Mouse (Mus musculus): ENCODE results near the gene Sh3yl1. TPM values are rescaled to one million over a fixed set of nuclear protein-coding genes. Genes with fewer than 3 reads are reported as not detected.

Sh3yl1 gene
- polyA plus RNA-seq (2015; fragmentation: Nextera tagmentation; extraction: Ambion mirVana), result 13.3 and 14.7 TPM in 2 replicates

GRCm38 (mm10) chr12:30911261-30912047 lies at the start of gene Sh3yl1, which contains the start of gene Acp1:
Gene Sh3yl1 (plus strand): TSS chr12:30911668.
Gene Acp1 (minus strand): TSS chr12:30911589.
- no peaks in the 10 kb centered on the region for H3K9me3 ChIP-seq

GRCm38 (mm10) chr12:30864347-30864746 lies 47.1 kb upstream of the Sh3yl1 start:
- peak; percentile 64; the same call in 1 of the 2 replicates for ATAC-seq (ENCODE audit: borderline replicate concordance, extremely low read depth, low FRiP score, low TSS enrichment)
- Histone ChIP-seq H3K4me1 (peaks cover 10% of the 10 kb centered on the region), H3K9ac (no peak overlapping the region), H3K27ac (no peak overlapping the region), H3K4me3 (no peak overlapping the region), H3K9me3 (no peaks in the 10 kb centered on the region), H3K27me3 (no peaks in the 10 kb centered on the region), H3K4me2 (no peak overlapping the region), H3K36me3 (no peaks in the 10 kb centered on the region)
- 45% methylated on average over 2 of the region's 2 CpGs for WGBS

More at GRCm38 (mm10) chr12:30911261-30912047, at the start of gene Sh3yl1, which contains the start of gene Acp1:
- Histone ChIP-seq H3K4me2 (peak within 1 kb of the TSS; percentile 74), H3K27ac (peak within 1 kb of the TSS; percentile 37; the same call in 1 of the 2 replicates), H3K36me3 (no peaks in the 10 kb centered on the region), H3K4me1 (peaks cover 15% of the 10 kb centered on the region), H3K9ac (peak within 1 kb of the TSS; percentile 80), H3K27me3 (no peaks in the 10 kb centered on the region), H3K4me3 (peak within 1 kb of the TSS; percentile 73)
- ATAC-seq (ENCODE audit: borderline replicate concordance, extremely low read depth, low FRiP score, low TSS enrichment), result peak; percentile 99
- under 1% methylated on average over 52 of the region's 52 CpGs for WGBS

GRCm38 (mm10) chr12:30865781-30866180 lies 45.7 kb upstream of the Sh3yl1 start:
- H3K27me3 ChIP-seq, result no peaks in the 10 kb centered on the region
- WGBS, result 56% methylated on average over 4 of the region's 4 CpGs
- no peak overlapping the region for H3K4me3 ChIP-seq
- H3K36me3 ChIP-seq, result no peaks in the 10 kb centered on the region
- no peak overlapping the region for H3K4me2 ChIP-seq
- no peak overlapping the region for H3K27ac ChIP-seq
- no peak for ATAC-seq (ENCODE audit: borderline replicate concordance, extremely low read depth, low FRiP score, low TSS enrichment)
- H3K9me3 ChIP-seq, result no peaks in the 10 kb centered on the region
- H3K4me1 ChIP-seq, result peaks cover 10% of the 10 kb centered on the region
- no peak overlapping the region for H3K9ac ChIP-seq

GRCm38 (mm10) chr12:30879447-30879846 lies 32.0 kb upstream of the Sh3yl1 start:
- Histone ChIP-seq H3K27me3 (peaks cover 29% of the 10 kb centered on the region), H3K4me1 (peaks cover 11% of the 10 kb centered on the region), H3K27ac (no peak overlapping the region), H3K4me2 (no peak overlapping the region), H3K9ac (no peak overlapping the region), H3K4me3 (no peak overlapping the region), H3K9me3 (no peaks in the 10 kb centered on the region), H3K36me3 (no peaks in the 10 kb centered on the region)
- 59% methylated on average over 6 of the region's 6 CpGs for WGBS
- ATAC-seq (ENCODE audit: borderline replicate concordance, extremely low read depth, low FRiP score, low TSS enrichment), result no peak

- no peaks in the 10 kb centered on the region for H3K36me3 ChIP-seq
- peak overlapping the region; percentile 48 for H3K4me3 ChIP-seq
- 25% methylated on average over 4 of the region's 4 CpGs for WGBS
- peak overlapping the region; percentile 96 for H3K4me2 ChIP-seq
- no peak for ATAC-seq (ENCODE audit: borderline replicate concordance, extremely low read depth, low FRiP score, low TSS enrichment)
- H3K9ac ChIP-seq, result no peak overlapping the region
- no peaks in the 10 kb centered on the region for H3K9me3 ChIP-seq
- no peak overlapping the region for H3K27ac ChIP-seq
- peaks cover 15% of the 10 kb centered on the region for H3K4me1 ChIP-seq
- peaks cover 59% of the 10 kb centered on the region for H3K27me3 ChIP-seq
These were observed 27.9 kb upstream of the Sh3yl1 start for GRCm38 (mm10) chr12:30883592-30883985.

GRCm38 (mm10) chr12:30883986-30884621 lies 27.4 kb upstream of the Sh3yl1 start, which contains the start of gene Alkal2:
Gene Alkal2 (plus strand): TSS chr12:30884322.
- Histone ChIP-seq H3K36me3 (no peaks in the 10 kb centered on the region), H3K4me3 (peak within 1 kb of the TSS; percentile 48), H3K9me3 (no peaks in the 10 kb centered on the region), H3K9ac (peak within 1 kb of the TSS; percentile 38), H3K4me1 (peaks cover 15% of the 10 kb centered on the region), H3K4me2 (peak within 1 kb of the TSS; percentile 96), H3K27me3 (peaks cover 59% of the 10 kb centered on the region), H3K27ac (no peak within 1 kb of the TSS)
- ATAC-seq (ENCODE audit: borderline replicate concordance, extremely low read depth, low FRiP score, low TSS enrichment), result peak; percentile 72; the same call in 1 of the 2 replicates
- under 1% methylated on average over 58 of the region's 58 CpGs for WGBS

- peak overlapping the region; percentile 96 for H3K4me2 ChIP-seq
- H3K27me3 ChIP-seq, result peaks cover 59% of the 10 kb centered on the region
- 8% methylated on average over 39 of the region's 39 CpGs for WGBS
- no peaks in the 10 kb centered on the region for H3K36me3 ChIP-seq
- H3K4me1 ChIP-seq, result peaks cover 15% of the 10 kb centered on the region
- 0 out of 2 replicates have a peak, but pooled peaks have one; percentile 23 for ATAC-seq (ENCODE audit: borderline replicate concordance, extremely low read depth, low FRiP score, low TSS enrichment)
- no peak overlapping the region for H3K27ac ChIP-seq
- H3K4me3 ChIP-seq, result peak overlapping the region; percentile 48
- H3K9ac ChIP-seq, result peak overlapping the region; percentile 38
- H3K9me3 ChIP-seq, result no peaks in the 10 kb centered on the region
These were observed 26.7 kb upstream of the Sh3yl1 start for GRCm38 (mm10) chr12:30884622-30885230.

GRCm38 (mm10) chr12:30885891-30886290 lies 25.6 kb upstream of the Sh3yl1 start:
- peaks cover 15% of the 10 kb centered on the region for H3K4me1 ChIP-seq
- H3K9ac ChIP-seq, result no peak overlapping the region
- H3K4me2 ChIP-seq, result no peak overlapping the region
- H3K27me3 ChIP-seq, result peaks cover 59% of the 10 kb centered on the region
- WGBS, result 69% methylated on average over 6 of the region's 6 CpGs
- H3K36me3 ChIP-seq, result no peaks in the 10 kb centered on the region
- H3K9me3 ChIP-seq, result no peaks in the 10 kb centered on the region
- H3K4me3 ChIP-seq, result no peak overlapping the region
- ATAC-seq (ENCODE audit: borderline replicate concordance, extremely low read depth, low FRiP score, low TSS enrichment), result no peak
- no peak overlapping the region for H3K27ac ChIP-seq

- peaks cover 45% of the 10 kb centered on the region for H3K27me3 ChIP-seq
These were observed 23.5 kb upstream of the Sh3yl1 start for GRCm38 (mm10) chr12:30888003-30888402.

GRCm38 (mm10) chr12:30890067-30890466 lies 21.4 kb upstream of the Sh3yl1 start:
- Histone ChIP-seq H3K4me3 (no peak overlapping the region), H3K27ac (no peak overlapping the region), H3K4me2 (no peak overlapping the region), H3K27me3 (peaks cover 24% of the 10 kb centered on the region), H3K9ac (no peak overlapping the region), H3K9me3 (no peaks in the 10 kb centered on the region), H3K4me1 (no peaks in the 10 kb centered on the region), H3K36me3 (peaks cover 7% of the 10 kb centered on the region; the same call in 1 of the 2 replicates)
- 29% methylated on average over 5 of the region's 5 CpGs for WGBS
- no peak for ATAC-seq (ENCODE audit: borderline replicate concordance, extremely low read depth, low FRiP score, low TSS enrichment)

More at GRCm38 (mm10) chr12:30888003-30888402, 23.5 kb upstream of the Sh3yl1 start:
- no peak for ATAC-seq (ENCODE audit: borderline replicate concordance, extremely low read depth, low FRiP score, low TSS enrichment)
- no peaks in the 10 kb centered on the region for H3K36me3 ChIP-seq
- no peaks in the 10 kb centered on the region for H3K9me3 ChIP-seq
- no peak overlapping the region for H3K4me2 ChIP-seq
- no peak overlapping the region for H3K9ac ChIP-seq
- H3K4me3 ChIP-seq, result no peak overlapping the region
- H3K4me1 ChIP-seq, result peaks cover 15% of the 10 kb centered on the region
- no peak overlapping the region for H3K27ac ChIP-seq
- 83% methylated on average over 4 of the region's 4 CpGs for WGBS

- WGBS, result 81% methylated on average over 7 of the region's 7 CpGs
- peaks cover 11% of the 10 kb centered on the region; the same call in 1 of the 2 replicates for H3K27me3 ChIP-seq
- H3K4me3 ChIP-seq, result no peak overlapping the region
- H3K27ac ChIP-seq, result no peak overlapping the region
- no peaks in the 10 kb centered on the region for H3K9me3 ChIP-seq
- ATAC-seq (ENCODE audit: borderline replicate concordance, extremely low read depth, low FRiP score, low TSS enrichment), result no peak
- peaks cover 7% of the 10 kb centered on the region; the same call in 1 of the 2 replicates for H3K36me3 ChIP-seq
- H3K4me2 ChIP-seq, result no peak overlapping the region
- H3K9ac ChIP-seq, result no peak overlapping the region
- H3K4me1 ChIP-seq, result no peaks in the 10 kb centered on the region
These were observed 20.0 kb upstream of the Sh3yl1 start for GRCm38 (mm10) chr12:30891438-30891837.

Measured in lung, embryonic 15.5 days (tissue).